Mouse (Mus musculus) lung, postnatal 0 days (tissue): ENCODE data around the gene Slc22a23.

ENCODE experiments used
- CTCF ChIP-seq: IDR thresholded peaks from 2 replicates; pipeline ENCODE4 v1.5.1; 2016; ENCODE audit warnings: antibody characterized with exemption, mild to moderate bottlenecking
- EP300 ChIP-seq: IDR thresholded peaks from 2 replicates; pipeline ENCODE4 v1.6.1; 2016; ENCODE audit warnings: antibody characterized with exemption, mild to moderate bottlenecking, control low read depth

DNA sequence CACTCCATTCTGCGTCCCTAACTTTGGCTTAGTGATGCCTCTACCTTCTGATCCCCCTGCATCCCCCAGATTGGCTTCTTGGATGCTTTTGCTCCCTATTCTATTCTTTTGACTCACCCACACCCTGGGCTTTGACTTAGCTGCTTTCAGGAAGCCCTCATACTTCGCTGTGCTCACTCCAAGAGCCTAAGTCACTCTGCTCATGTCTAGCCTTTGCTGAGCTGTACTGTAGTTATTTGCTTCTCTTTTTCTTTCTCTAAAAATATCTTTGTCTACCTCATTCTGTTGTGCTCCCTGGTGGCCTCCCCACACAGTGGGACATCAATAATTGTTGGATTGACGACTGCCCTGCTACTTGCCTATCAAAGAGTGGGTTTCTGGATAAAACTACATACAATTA lies 196.8 kb downstream of the Slc22a23 start:
- TF ChIP-seq CTCF (no peak), EP300 (no peak)
